Mouse (Mus musculus): ENCODE data around the gene Plch2.
"Not testable (repeated sequence)": the region's sequence is repeated elsewhere in the genome, so short reads cannot be mapped to it uniquely, and the experiment has no call there.

The Plch2 gene

DNA sequence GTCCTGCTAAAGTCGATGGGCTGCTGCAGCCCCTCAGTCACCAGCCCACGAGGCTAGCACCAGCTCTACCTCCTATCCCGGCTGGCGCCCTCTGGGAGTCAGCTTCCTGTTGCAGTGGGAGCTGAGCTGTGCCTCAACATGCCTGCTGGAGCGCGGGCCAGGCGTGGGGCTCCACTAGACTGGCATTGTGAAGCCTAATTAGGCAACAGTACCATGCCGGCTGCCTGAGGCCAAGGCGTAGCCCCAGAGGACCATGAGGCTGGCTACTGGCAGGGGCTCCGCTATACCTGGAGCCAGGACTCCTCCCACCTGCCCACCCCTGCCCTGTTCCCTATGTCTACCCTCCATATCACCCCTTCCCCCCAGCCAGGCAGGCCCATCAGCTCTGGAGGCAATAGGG is at the start of gene Plch2:
Plch2 (minus strand) TSS at position 61 of the 400 bp plus-strand sequence.
- DNase-seq (ENCODE audit: low spot score), result peak; percentile 74

DNA sequence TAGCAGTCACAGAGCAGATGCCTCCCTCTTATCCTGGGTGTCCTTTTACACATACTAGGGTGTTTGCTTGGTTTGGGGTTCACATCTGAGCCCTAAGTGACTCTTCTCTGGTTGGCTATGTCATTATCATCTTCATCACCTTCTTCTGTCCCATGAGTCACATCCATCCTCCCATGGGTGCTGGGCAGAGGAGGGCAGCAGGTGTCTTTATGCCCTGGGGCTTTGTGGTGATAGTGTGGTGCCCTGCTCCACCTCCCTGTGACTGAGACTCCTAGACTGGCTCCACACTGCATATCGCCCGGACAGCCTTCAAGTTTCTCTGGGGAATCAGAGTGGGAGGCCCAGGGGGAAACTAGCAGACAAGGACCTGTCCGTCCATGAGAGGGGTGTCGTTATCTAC is 42.0 kb upstream of the Plch2 start:
- DNase-seq (ENCODE audit: low spot score), result no peak

DNA sequence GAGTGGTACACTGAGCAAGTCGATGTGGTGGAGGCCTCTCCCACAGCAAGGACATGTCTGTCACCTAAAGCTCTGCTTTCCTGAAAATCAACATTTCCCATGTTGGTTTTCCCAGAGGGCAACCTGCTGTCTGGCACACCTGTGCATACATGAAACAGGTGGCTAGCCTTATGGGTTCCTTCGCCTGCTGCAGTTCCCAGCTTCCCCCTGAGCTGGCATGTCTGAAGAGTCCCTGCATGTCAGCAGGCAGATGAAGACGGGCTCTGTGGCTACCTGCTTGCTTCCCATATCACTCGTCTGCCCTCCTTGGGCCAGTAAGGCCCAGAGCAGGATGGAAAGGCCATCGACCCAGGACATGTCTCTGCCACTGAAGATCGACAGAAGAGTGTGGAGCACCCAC is 40.9 kb upstream of the Plch2 start:
- no peak for DNase-seq (ENCODE audit: low spot score)

DNA sequence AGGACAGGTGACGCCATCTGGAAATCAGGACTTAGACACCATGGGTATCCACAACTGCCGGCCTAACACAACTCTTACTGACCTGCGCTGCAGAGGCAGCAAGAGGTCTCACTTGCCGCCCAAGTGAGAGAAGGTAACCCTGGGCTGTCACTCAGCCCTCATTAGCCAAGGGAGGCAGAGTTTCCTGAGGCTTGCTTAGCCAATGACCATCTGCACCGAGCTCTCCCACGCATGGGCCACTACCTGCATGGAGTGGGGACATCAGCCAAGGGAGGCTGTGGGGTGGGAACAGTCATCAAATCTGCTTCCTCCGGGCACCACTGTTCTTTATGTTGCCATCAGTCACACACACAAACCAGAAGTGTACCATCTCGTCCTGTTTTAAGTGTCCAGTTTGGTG is 39.4 kb upstream of the Plch2 start:
- DNase-seq (ENCODE audit: low spot score), result no peak

DNA sequence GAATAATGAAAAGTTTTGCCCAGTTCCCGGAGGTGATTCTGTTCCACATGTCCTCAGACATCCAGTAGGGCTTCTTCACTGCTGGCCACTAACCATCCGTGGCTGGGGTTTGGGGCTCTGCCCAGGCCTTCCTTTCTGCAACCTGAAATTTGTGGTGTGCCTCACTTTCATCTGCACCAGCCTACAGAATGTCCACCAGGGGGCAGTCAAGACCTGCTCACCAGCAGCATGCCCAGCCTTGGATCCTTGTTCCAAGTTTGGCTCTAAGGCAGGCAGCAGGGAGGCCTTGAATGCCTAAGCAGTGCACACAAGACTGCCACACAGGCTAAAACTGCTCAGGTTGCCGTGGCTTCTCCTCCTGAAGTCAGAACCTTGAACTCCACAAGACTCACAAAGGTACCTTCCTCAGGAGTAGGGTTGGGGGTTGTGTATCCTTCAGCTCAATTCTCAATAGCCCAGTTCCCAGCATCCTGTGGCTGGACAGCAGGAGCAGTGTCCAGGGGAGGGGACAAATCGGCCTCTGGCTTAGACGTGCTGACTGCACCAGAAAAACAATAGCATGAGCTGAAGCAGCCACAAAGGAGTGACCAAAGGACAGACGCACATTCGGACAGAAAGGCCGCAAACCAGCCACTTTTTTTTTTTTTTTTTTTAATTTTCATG is 38.8 kb upstream of the Plch2 start:
- peak; percentile 89 for DNase-seq (ENCODE audit: low spot score)

DNA sequence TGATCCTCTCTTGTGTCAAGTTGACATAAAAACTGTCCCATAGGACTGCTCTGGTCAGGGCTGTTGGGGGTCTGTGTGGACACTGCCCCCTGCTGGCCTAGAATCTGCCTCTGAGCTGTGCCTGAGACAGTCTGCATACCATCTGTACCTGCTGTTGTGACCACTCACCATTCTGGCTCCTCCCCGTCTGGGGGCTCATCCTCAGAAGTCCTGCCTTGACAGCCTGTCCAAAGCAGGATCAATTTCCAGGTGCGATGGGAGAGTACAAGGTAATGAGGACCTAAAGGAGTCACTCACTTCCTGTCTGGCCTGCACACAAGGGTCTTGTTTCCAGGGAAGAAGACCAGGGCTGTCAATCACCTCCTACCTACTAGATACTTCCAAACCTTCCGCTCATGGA is 38.0 kb upstream of the Plch2 start:
- DNase-seq (ENCODE audit: low spot score), result peak; percentile 61

DNA sequence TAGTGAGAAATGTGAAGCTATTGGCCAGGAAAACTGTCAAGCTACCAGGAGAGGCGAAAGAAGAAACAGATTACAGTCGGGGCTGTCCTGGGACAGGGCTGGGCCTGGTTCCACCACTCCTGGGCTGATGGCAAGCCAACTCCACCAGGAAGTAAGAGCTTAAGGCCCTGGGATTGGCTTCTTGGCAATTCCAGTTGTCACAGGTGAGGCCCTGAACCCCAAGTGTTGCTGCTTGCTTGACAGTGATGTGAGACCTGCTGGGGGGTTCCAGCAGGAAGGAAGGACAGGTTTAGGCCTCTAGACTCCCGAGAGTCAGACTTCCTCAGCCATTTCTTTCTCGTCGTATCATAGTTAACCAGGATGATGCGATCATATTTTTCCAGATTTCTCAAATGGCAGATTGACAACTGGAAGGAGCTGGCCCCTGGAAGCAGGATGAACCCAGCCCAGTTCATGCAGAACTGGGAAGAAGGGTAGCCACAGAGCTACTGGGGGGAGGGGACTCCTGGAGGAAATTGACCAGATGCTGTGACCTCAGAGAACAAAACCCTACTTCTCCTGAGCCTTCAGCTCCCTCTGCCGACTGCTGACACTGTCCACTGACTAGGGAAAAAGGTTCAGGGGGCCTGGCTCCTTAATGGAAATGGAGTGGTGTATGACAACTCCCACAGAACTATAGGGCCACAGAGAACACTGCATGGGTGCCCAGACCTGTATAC is 37.0 kb upstream of the Plch2 start:
- no peak for DNase-seq (ENCODE audit: low spot score)

DNA sequence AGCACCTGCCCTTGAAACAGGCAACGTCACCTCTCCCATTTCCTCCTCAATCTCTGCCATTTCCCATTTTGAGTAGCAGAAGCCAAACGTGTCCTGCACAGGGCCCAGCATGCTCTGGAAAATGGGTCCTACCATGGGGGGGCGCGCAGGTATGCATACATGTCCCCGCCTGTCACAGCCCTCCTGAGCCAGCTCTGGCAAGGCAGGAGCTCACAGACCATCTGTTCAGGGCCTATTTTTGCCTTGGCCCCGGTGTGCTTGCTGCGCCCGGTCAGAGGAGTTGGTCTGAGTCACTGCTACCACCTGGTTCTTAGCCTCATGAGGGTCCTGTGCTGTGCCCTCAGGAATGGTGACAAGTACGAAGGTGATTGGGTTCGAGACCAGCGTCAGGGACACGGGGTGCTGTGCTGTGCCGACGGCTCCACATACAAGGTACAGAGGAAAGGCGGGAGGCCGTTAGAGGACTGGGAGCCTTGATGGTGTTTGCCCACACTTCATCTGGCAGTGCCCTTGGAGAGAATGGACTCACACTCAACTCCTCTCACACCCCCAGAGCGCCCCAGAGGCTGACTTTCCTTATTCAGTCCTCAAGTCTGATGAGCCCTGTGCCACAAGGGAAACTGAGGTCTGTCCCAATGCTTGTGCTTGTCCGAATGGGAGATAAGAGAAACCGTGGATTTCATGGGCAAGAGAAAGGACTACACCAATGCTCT is 36.3 kb upstream of the Plch2 start:
- DNase-seq (ENCODE audit: low spot score), result no peak

DNA sequence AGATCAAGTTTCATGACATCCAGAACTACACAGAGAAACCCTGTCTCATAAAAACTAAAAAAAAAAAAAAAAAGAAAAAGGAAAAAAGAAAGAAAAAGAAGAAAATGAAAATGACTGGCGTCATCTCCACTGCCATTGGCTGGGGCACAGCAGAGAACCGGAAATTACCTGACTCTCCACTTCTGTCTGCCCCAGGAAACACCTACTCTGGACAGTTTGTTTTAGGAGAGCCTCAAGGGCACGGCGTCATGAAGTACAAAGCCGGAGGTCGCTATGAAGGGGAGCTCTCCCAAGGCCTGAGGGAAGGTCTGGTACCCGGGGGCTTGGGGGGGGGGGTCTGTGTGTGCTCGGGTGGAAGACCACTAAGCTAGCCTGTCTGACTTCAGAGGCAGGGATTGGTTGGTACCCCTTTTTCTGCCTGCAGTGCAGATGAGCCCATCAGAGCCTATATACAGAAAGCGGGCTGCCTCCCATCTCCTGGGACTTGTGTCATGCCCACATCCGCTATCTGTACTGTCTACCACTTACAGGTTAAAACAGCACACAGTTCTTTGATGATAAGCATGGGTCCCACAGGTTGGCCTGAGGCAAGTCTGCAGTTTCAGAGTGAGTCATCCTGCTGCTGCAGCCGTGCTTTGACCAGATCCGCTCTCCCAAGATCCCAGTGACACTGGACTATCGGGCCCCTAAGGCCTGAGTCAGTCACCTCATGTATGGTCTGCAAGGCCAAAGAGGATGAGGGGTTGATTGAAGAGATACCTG is 34.3 kb upstream of the Plch2 start:
- no peak for DNase-seq (ENCODE audit: low spot score)

DNA sequence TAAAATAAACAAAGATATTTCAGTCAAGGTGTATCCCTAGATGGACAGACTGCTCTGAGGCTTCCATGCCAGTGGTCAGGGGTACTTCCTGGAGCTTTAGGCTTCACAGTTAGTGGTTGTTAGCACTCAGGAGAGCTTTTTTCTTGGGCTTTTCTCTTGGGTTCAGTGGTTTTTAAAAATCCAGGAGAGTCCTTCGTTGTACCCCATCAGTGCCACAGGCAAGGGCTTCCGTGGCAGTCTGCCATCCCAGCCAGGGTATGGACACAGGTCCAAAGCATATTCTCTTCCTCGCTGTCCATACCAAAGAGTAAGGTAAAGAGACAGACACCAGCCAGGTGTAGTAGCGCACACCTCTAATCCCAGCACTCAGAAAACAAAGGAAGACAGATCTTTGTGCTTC is 33.6 kb upstream of the Plch2 start:
- DNase-seq (ENCODE audit: low spot score), result no peak

DNA sequence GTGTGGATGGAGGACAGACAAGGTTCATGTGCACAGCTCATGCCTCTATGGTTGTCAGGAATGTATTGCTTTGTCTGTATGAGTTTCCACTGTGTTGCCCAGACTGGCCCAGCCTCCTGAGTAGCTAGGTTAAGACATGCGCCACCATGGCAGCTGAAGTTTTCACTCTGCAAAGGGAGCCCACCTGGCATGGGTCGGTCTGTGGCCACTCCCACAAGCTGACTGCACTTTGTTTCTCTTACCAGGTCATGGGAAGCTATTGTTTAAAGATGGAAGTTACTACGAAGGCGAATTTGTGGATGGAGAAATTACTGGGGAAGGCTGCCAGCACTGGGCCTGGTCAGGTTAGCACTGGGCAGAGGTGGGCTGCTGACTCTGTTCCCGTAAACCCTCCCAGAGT is 32.7 kb upstream of the Plch2 start:
- DNase-seq (ENCODE audit: low spot score), result no peak

DNA sequence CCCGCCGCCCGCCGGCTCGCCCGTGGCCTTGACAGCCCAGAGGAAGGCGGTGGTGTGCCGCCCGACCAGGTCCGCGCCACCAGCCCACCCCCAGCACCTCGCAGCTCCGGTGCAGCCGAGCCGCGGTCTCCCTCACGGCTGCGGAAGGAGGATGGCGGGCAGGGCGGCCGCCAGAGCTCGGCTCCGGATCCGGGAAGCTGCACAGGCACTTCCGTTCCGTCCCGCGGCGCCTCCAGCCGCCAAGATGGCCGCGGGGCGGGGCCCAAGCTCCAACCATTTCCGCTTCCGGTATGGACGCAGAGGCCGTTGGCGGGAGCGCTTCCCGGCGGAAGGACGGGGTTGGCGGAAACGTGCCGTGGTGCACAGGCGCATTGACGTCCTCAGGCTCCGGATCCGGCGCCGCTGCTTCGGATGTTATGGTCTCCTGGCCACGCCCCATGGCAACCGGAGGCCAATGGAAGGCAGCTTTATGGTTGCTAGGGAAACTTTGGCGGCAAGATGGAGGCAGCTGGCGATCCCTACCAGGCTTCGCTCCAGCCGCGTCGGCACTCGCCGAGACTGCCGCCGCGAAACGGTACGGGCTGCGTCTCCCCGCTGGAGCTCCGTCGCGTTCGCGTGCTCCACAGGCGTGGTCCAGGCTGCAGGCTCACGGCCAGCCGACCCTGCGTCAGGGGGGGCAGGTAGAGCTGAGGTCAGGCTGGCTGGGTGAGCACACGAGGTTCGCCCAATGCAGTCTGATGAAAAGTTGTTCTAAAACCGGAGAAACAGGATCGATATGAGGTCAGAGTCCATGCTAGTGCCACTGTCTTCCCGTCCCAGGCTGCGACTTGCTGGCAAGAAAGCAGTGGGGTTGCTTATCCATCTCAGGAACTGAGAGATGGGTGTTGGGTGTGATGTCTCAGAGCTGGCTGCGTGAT is 29.8 kb upstream of the Plch2 start, which contains the start of the genes Rer1 and Morn1:
Rer1 (minus strand) TSS at position 275 of the 917 bp plus-strand sequence.
Morn1 (plus strand) TSS at position 470 of the 917 bp plus-strand sequence.
- DNase-seq (ENCODE audit: low spot score), result peak; percentile 100

DNA sequence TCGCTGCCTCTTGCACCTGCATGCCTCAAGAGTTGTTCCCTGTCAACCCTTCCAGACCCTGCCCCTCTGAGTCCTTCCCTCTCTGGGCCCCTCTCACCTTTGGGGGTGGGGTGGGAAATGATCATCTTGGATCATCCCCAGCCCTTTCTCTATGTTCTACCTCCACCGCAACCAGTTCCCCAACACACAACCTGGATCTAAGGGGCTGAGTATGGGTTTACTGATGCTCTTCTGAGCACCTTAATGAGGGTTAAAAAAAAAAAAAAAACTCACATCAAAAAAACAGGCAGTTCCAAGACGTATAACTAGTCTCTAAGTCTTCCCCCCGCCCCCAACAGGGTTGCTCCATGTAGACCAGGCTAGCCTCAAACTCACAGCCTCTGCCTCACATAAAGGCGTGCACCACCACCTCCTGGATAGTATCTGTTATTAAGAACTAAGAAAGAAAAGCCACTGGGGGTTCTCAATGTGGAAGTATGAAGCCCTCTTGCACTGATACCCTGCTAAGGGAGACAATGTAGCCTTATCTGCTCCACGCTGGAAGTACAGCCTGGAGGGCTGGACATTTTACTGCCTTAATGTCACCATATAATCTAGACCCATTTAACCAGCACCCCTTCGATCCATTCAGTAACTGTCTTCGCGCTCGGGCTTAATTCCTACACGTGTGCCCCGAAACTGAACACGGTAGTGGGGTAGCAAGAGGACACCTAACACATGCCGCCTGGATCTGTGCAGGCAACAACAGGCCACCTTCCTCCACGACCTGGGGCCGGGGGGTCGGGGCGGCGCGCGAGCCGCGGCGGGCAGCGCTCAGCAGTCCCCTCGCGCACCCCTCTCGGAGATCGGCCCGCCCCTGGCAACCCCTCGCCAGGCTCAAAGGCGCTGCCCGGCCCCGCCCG is 28.9 kb upstream of the Plch2 start:
- DNase-seq (ENCODE audit: low spot score), result no peak

DNA sequence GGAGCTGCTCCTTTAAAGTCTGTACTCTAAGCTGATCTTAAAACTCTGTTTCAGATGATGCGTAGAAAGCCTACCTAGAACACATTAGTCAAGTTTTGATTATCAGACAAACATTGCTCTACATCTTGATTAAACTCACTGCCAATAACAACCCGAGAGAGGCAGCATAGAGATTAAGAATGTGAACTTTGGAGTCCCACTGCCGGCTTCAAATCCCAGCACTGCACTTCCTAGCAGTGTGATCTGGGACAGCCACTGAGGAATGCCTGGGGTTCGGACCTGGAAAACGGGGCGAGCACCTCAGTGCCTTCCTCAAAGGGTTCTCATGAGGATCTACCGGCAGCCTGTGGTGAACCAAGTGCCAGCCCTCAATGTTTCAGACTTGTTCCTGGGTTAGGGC is 27.8 kb upstream of the Plch2 start:
- no peak for DNase-seq (ENCODE audit: low spot score)

DNA sequence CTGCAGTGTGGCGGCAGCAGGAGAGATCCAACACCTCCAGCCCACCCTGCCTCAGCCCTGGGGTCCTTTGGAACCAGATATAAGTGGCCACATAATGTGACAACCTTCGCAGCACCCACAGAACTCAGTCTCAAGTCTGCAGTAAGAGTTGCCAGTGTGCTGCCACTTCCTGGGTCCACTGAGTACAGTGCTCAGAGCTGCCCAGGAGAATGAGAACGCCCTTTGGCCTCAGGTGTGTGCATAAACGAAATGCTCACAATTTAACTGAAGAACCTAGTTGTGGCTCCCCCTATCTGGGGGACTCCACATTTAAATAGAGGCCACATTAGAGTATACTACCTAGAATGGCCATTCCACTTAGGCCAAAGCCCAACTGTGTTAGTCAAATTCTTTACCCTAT is 27.0 kb upstream of the Plch2 start:
- DNase-seq (ENCODE audit: low spot score), result no peak

DNA sequence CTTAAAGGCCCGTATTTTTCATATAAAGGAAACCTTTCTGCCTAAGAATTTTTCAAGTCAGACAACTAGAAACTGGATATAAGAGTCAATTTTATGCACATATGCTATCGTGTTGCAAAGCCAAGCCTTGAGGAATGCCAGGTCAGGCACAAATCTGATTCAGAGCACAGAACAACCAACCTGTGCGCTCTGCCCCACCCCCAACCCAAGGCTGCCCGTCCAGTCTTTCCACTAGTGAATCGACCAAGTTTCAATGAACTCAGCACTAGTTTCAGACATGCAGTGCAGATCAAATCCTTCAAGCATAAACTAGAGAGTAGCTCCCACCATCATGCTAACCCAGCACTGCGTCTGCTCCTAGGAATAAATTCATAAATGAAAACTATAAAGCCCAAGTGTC is 23.1 kb upstream of the Plch2 start:
- DNase-seq (ENCODE audit: low spot score), result peak; percentile 89

DNA sequence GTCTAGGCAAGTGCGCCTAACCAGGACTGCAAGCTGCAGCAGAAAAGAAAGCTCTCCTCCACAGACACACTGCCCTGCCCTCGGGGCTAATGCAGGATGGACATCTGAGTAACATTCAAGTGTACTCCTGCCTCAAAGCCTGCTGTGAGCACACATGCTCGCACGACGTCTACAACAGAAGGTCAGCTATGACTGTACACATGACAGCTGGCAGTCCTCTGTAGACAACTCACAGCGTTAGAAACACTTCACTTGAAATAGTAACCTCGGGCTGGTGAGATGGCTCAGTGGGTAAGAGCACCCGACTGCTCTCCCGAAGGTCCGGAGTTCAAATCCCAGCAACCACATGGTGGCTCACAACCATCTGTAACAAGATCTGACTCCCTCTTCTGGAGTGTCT is 22.2 kb upstream of the Plch2 start:
- DNase-seq (ENCODE audit: low spot score), result not testable (repeated sequence)

DNA sequence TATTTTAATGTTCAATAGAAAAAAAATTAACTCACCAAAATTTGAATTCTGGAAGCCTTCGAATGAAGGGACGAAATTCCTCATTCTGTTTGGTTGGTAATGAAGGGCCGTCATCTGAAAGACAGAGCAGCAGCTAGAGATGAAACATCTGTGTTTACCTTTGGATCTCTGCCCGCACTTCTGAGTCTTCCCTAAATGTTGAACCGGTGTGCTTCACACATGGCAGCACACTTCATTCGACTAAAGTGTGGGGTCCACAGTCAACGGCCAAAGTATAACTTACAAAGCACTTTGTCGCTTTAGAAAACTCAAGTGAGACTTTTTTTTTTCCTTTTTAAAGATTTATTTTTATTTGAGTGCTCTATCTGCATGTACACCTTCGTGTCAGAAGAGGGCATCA is 20.1 kb upstream of the Plch2 start:
- DNase-seq (ENCODE audit: low spot score), result no peak

DNA sequence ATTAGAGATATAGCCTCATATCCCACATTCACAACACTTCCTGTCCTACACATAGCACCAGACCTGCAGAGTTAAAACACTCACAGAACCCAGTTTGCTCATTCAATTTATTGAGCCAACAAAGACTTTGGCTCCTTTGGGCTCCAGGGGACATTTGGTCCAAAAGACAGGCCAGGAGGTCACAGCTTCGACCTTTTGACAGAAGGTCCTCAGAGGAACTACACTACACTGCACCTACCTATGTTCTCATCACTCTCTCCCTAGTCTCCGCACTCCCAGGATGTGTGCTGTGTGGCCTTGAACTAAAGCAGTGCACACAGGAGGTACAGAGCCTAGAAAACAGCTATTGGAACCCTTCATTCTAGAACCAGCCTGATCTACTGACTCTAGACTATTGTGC is 19.2 kb upstream of the Plch2 start:
- no peak for DNase-seq (ENCODE audit: low spot score)

DNA sequence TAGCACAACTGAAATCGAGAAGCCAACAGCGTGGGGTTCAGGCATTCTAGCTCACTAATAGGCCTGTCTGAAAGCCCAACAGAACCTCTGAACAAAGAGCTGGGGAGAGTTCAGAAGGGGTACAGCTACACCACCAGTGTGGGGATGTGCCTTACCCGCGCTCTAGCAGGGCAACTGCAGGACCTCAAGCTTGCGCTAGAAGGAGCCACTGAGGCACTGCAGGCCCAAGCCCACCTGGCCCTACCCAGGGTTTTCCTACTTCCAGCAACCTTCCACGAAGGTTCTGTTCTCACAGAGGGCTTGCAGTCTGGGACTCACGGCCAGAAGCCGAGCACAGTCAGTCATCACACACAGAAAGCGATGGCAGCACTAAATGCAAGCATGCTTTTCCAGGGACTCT is 18.6 kb upstream of the Plch2 start:
- DNase-seq (ENCODE audit: low spot score), result no peak

All from urinary bladder, postnatal 14 days (tissue).